Mouse (Mus musculus): ENCODE data around the gene Scel. TPM values are rescaled to one million over a fixed set of nuclear protein-coding genes. Genes with fewer than 3 reads are reported as not detected.

The Scel gene
- polyA plus RNA-seq, 1 experiment from 2014 or later: 20.2 TPM

- H3K27me3 ChIP-seq: no peaks in the 10 kb centered on the region
- no peak overlapping the region for H3K9ac ChIP-seq
- H3K4me3 ChIP-seq (replicated peaks): no peak overlapping the region
- H3K36me3 ChIP-seq: no peaks in the 10 kb centered on the region
- no peak overlapping the region for H3K4me2 ChIP-seq (replicated peaks)
- WGBS: 53% methylated on average over 8 of the region's 8 CpGs
- no peaks in the 10 kb centered on the region for H3K9me3 ChIP-seq (replicated peaks)
- no peak overlapping the region for H3K27ac ChIP-seq (replicated peaks)
- no peak for ATAC-seq (ENCODE audit: insufficient number of reproducible peaks, low FRiP score, low TSS enrichment, low read depth)
- H3K4me1 ChIP-seq: no peaks in the 10 kb centered on the region
These were observed 32.6 kb downstream of the Scel start for GRCm38 (mm10) chr14:103545734-103546133.

- Histone ChIP-seq H3K27me3 (no peaks in the 10 kb centered on the region), H3K4me1 (no peaks in the 10 kb centered on the region), H3K4me2 (replicated peaks) (no peak overlapping the region), H3K4me3 (replicated peaks) (no peak overlapping the region), H3K27ac (replicated peaks) (no peak overlapping the region), H3K9me3 (replicated peaks) (no peaks in the 10 kb centered on the region), H3K36me3 (no peaks in the 10 kb centered on the region), H3K9ac (no peak overlapping the region)
- 88% methylated on average over 12 of the region's 12 CpGs for WGBS
- ATAC-seq (ENCODE audit: insufficient number of reproducible peaks, low FRiP score, low TSS enrichment, low read depth): no peak
These were observed 33.1 kb downstream of the Scel start for GRCm38 (mm10) chr14:103546246-103546645.

DNA sequence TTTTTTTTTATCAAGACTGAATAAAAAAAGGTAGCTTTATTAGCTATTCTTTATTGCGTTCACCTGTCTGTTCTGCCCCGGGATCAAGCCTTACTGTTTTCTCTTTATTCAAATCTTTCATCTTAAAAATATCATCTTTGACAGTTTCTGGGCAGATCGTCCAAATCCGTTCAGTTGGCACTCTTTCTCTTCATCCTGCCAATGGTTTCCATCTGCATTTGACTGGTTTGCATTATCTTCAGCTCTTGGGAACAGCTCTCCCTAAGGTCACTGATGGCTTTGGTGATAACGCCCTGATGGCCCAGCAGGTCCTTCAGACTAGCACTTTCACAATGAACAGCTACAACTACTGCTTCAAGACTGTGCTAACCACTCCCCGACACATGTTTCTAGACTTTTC lies 35.1 kb downstream of the Scel start:
- Histone ChIP-seq H3K27ac (replicated peaks) (no peak overlapping the region), H3K9ac (no peak overlapping the region), H3K36me3 (no peaks in the 10 kb centered on the region), H3K4me1 (no peaks in the 10 kb centered on the region), H3K9me3 (replicated peaks) (no peaks in the 10 kb centered on the region), H3K27me3 (no peaks in the 10 kb centered on the region), H3K4me3 (replicated peaks) (no peak overlapping the region), H3K4me2 (replicated peaks) (no peak overlapping the region)
- ATAC-seq (ENCODE audit: insufficient number of reproducible peaks, low FRiP score, low TSS enrichment, low read depth): no peak
- 65% methylated on average over 6 of the region's 6 CpGs for WGBS

DNA sequence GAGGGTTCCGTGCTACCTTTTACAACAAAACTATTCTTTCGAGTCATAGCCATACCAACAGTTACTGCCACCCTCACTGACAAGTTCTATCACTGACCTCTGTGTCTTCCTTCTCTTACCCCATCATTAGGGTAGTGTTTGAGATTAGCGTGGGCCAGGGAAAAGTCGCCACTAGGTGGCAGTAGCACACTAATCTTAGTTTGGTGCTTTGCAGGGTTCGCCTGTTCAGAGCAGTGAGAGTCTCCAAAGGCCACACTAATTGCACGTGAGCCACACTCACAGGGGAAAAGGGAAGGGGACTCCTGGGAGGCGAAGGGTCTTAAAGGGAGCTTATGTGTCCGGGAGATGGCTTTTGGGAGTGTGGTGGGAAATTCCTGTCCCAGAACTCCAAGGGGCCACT lies 37.3 kb downstream of the Scel start:
- 13% methylated on average over 8 of the region's 8 CpGs for WGBS
- H3K4me3 ChIP-seq (replicated peaks): no peak overlapping the region
- peak; percentile 54; the same call in 1 of the 2 replicates for ATAC-seq (ENCODE audit: insufficient number of reproducible peaks, low FRiP score, low TSS enrichment, low read depth)

GRCm38 (mm10) chr14:103550921-103551320 lies 37.8 kb downstream of the Scel start:
- Histone ChIP-seq H3K9ac (no peak overlapping the region), H3K9me3 (replicated peaks) (no peaks in the 10 kb centered on the region), H3K36me3 (no peaks in the 10 kb centered on the region), H3K27me3 (no peaks in the 10 kb centered on the region), H3K4me1 (no peaks in the 10 kb centered on the region), H3K27ac (replicated peaks) (no peak overlapping the region), H3K4me2 (replicated peaks) (no peak overlapping the region), H3K4me3 (replicated peaks) (no peak overlapping the region)
- WGBS: 75% methylated on average over 10 of the region's 10 CpGs
- no peak for ATAC-seq (ENCODE audit: insufficient number of reproducible peaks, low FRiP score, low TSS enrichment, low read depth)

More for the DNA sequence above, 37.3 kb downstream of the Scel start:
- Histone ChIP-seq H3K9ac (no peak overlapping the region), H3K4me2 (replicated peaks) (no peak overlapping the region), H3K4me1 (no peaks in the 10 kb centered on the region), H3K27ac (replicated peaks) (no peak overlapping the region), H3K9me3 (replicated peaks) (no peaks in the 10 kb centered on the region), H3K36me3 (no peaks in the 10 kb centered on the region), H3K27me3 (no peaks in the 10 kb centered on the region)

DNA sequence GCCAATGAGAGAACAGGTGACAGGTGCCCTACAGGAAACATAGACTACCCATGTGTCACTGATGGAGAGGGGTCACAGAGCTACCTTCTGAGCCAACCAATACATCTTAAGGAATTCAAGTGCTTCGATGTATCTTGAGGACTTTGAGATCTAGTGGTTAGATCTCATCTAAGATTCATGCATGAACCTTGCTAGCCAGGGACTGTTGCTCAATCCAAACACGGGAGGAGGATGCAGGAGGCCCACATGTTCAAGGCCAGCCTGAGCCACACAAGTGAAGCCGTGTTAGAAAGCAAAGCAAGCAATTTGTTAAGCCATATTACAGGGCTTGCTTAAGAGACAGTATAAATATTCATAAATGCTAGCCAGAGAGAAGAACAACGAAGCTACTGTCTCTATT lies 38.8 kb downstream of the Scel start:
- H3K9me3 ChIP-seq (replicated peaks): no peaks in the 10 kb centered on the region
- no peak overlapping the region for H3K9ac ChIP-seq
- no peak overlapping the region for H3K4me2 ChIP-seq (replicated peaks)
- no peak overlapping the region for H3K4me3 ChIP-seq (replicated peaks)
- H3K27ac ChIP-seq (replicated peaks): no peak overlapping the region
- no peak for ATAC-seq (ENCODE audit: insufficient number of reproducible peaks, low FRiP score, low TSS enrichment, low read depth)
- H3K27me3 ChIP-seq: no peaks in the 10 kb centered on the region
- 51% methylated on average over 4 of the region's 4 CpGs for WGBS
- no peaks in the 10 kb centered on the region for H3K4me1 ChIP-seq
- no peaks in the 10 kb centered on the region for H3K36me3 ChIP-seq

- H3K27me3 ChIP-seq: no peaks in the 10 kb centered on the region
- H3K36me3 ChIP-seq: no peaks in the 10 kb centered on the region
- H3K9ac ChIP-seq: no peak overlapping the region
- no peak overlapping the region for H3K4me2 ChIP-seq (replicated peaks)
- ATAC-seq (ENCODE audit: insufficient number of reproducible peaks, low FRiP score, low TSS enrichment, low read depth): no peak
- H3K4me3 ChIP-seq (replicated peaks): no peak overlapping the region
- H3K4me1 ChIP-seq: no peaks in the 10 kb centered on the region
- H3K27ac ChIP-seq (replicated peaks): no peak overlapping the region
- WGBS: 50% methylated on average over 4 of the region's 4 CpGs
- H3K9me3 ChIP-seq (replicated peaks): no peaks in the 10 kb centered on the region
These were observed 39.2 kb downstream of the Scel start for GRCm38 (mm10) chr14:103552379-103552778.

DNA sequence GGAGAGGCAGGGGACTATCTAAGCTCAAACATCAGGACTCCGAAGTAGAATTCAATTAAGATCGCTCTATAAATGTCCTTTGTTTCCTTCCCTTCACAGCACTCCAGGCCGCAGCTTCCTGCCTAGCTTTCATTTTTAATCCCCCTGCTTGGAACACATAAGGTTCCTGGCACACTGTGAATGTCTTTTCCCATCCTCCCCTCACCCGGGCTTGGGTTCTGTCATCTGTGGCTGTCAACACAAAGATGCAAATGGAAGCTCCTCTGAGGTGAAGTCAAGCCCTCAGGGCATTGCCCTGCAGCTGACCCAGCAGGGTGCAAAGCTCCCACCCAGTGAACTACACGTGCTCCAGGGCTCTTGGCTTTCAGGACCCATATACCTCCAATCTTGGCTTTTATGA lies 43.5 kb downstream of the Scel start:
- no peak for ATAC-seq (ENCODE audit: insufficient number of reproducible peaks, low FRiP score, low TSS enrichment, low read depth)
- no peak overlapping the region for H3K4me2 ChIP-seq (replicated peaks)
- no peak overlapping the region for H3K27ac ChIP-seq (replicated peaks)
- no peak overlapping the region for H3K4me3 ChIP-seq (replicated peaks)
- no peaks in the 10 kb centered on the region for H3K36me3 ChIP-seq
- H3K9me3 ChIP-seq (replicated peaks): no peaks in the 10 kb centered on the region
- no peak overlapping the region for H3K9ac ChIP-seq
- no peaks in the 10 kb centered on the region for H3K27me3 ChIP-seq
- WGBS: 39% methylated on average over 5 of the region's 5 CpGs
- H3K4me1 ChIP-seq: no peaks in the 10 kb centered on the region

GRCm38 (mm10) chr14:103561383-103562096 lies 48.4 kb downstream of the Scel start:
- H3K27me3 ChIP-seq: no peaks in the 10 kb centered on the region
- WGBS: 74% methylated on average over 8 of the region's 8 CpGs
- no peak for ATAC-seq (ENCODE audit: insufficient number of reproducible peaks, low FRiP score, low TSS enrichment, low read depth)

DNA sequence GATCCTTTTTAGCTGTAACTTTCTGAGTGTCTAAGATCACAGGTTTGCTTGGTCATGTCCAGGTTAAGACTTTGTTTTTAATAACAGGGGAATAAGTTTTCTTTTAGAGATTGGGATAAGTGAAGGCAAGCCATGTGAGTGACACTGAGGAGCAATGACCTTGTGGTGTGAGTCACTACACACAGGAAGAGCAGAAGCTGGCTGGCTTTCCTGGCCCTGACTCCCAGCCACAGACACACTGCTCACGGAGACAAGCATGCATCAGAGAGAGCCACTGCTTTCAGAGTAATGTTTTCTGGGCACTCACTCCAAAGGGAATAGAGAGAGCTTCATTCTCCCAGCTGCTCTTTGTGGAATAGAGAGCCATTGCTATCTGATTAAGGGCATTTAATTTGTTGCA lies 54.8 kb downstream of the Scel start:
- no peaks in the 10 kb centered on the region for H3K27me3 ChIP-seq
- no peak overlapping the region for H3K27ac ChIP-seq (replicated peaks)
- ATAC-seq (ENCODE audit: insufficient number of reproducible peaks, low FRiP score, low TSS enrichment, low read depth): no peak
- H3K4me2 ChIP-seq (replicated peaks): no peak overlapping the region
- no peaks in the 10 kb centered on the region for H3K9me3 ChIP-seq (replicated peaks)
- H3K4me1 ChIP-seq: no peaks in the 10 kb centered on the region
- H3K9ac ChIP-seq: no peak overlapping the region
- no peaks in the 10 kb centered on the region for H3K36me3 ChIP-seq
- H3K4me3 ChIP-seq (replicated peaks): no peak overlapping the region
- 28% methylated on average over 1 of the region's 1 CpGs for WGBS

More at GRCm38 (mm10) chr14:103561383-103562096, 48.4 kb downstream of the Scel start:
- Histone ChIP-seq H3K4me3 (replicated peaks) (no peak overlapping the region), H3K27ac (replicated peaks) (no peak overlapping the region), H3K4me1 (no peaks in the 10 kb centered on the region), H3K9ac (no peak overlapping the region), H3K9me3 (replicated peaks) (no peaks in the 10 kb centered on the region), H3K4me2 (replicated peaks) (no peak overlapping the region), H3K36me3 (no peaks in the 10 kb centered on the region)

DNA sequence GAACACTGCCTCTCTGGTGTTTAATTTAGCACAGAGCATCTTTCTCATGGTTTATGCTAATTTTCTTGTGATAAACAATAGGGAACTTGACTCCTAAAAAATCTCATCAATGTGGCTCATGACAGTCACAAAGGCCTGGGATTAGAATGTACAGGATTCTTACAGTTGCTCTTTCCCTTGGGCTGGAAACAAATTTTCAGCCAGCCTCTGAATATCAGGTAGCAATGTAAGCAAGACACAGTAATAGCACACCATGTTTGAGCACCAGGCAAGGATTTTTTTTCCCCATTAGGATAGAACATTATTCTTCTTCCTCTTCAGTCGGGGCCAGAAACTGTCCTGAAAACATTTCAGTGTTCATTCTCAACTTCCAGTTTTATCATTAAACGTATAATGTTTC lies 55.3 kb downstream of the Scel start:
- Histone ChIP-seq H3K4me2 (replicated peaks) (no peak overlapping the region), H3K9ac (no peak overlapping the region), H3K4me3 (replicated peaks) (no peak overlapping the region), H3K9me3 (replicated peaks) (no peaks in the 10 kb centered on the region), H3K4me1 (no peaks in the 10 kb centered on the region), H3K27me3 (no peaks in the 10 kb centered on the region), H3K36me3 (no peaks in the 10 kb centered on the region), H3K27ac (replicated peaks) (no peak overlapping the region)
- 66% methylated on average over 2 of the region's 2 CpGs for WGBS
- ATAC-seq (ENCODE audit: insufficient number of reproducible peaks, low FRiP score, low TSS enrichment, low read depth): no peak

DNA sequence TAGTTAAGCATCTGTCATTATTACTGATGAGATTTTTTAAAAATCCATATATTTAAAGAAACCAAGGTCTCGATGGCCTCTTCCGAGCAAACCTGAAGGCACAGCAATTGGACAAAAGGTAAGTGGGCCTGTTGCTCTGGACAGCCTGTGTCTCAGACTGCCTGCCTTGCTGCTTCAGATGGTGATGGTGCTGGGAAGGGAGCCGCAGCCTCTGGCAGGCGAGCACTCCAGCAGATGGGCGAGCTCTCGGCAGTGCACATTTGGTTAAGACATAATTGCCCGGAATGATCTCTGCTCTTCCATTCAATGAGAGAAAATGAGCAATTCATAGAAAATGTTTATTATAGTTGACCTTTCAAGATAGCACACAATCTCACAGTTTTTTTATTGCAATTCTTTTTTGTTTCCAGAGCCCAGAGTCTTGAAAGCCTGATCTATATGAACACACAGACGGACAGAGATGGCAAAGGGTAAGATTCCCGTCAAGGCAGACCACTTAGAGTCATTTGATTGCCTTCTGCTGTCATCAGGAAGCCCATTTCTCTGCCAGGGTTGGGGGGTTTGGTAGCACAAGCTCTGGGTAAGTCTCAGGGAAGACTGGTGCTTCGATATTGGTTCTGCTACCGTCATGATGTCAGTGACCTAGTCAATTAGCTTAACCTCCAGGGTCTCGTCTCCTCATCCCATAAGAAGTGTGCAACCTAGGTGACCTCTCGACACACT lies 58.6 kb downstream of the Scel start:
- no peak overlapping the region for H3K27ac ChIP-seq (replicated peaks)
- no peak overlapping the region for H3K9ac ChIP-seq
- no peaks in the 10 kb centered on the region for H3K27me3 ChIP-seq
- H3K36me3 ChIP-seq: no peaks in the 10 kb centered on the region
- H3K9me3 ChIP-seq (replicated peaks): no peaks in the 10 kb centered on the region
- no peak for ATAC-seq (ENCODE audit: insufficient number of reproducible peaks, low FRiP score, low TSS enrichment, low read depth)
- no peak overlapping the region for H3K4me3 ChIP-seq (replicated peaks)
- H3K4me2 ChIP-seq (replicated peaks): no peak overlapping the region
- H3K4me1 ChIP-seq: no peaks in the 10 kb centered on the region
- 79% methylated on average over 13 of the region's 13 CpGs for WGBS
